Mouse (Mus musculus): ENCODE results near the gene Wrap73. TPM values are rescaled to one million over a fixed set of nuclear protein-coding genes. Genes with fewer than 3 reads are reported as not detected.

The Wrap73 gene
- polyA plus RNA-seq, 1 experiment from 2014 or later = 46.0 TPM

- ATAC-seq (ENCODE audit: low FRiP score) = no peak
- WGBS = 88% methylated on average over 9 of the region's 9 CpGs
Observed at GRCm38 (mm10) chr4:154119208-154119607, 23.0 kb upstream of the Wrap73 start.

GRCm38 (mm10) chr4:154121800-154122199, 20.4 kb upstream of the Wrap73 start:
- H3K27ac ChIP-seq = no peak overlapping the region
- H3K36me3 ChIP-seq = no peaks in the 10 kb centered on the region
- no peaks in the 10 kb centered on the region for H3K9me3 ChIP-seq
- peaks cover 28% of the 10 kb centered on the region; the same call in 1 of the 2 replicates for H3K27me3 ChIP-seq
- no peaks in the 10 kb centered on the region for H3K4me1 ChIP-seq (replicated peaks)
- H3K4me3 ChIP-seq = no peak overlapping the region
- no peak for ATAC-seq (ENCODE audit: low FRiP score)
- H3K4me2 ChIP-seq = no peak overlapping the region
- WGBS = 72% methylated on average over 11 of the region's 11 CpGs
- H3K9ac ChIP-seq = no peak overlapping the region

More at GRCm38 (mm10) chr4:154119208-154119607, 23.0 kb upstream of the Wrap73 start:
- no peak overlapping the region for H3K4me2 ChIP-seq
- no peak overlapping the region for H3K9ac ChIP-seq
- no peak overlapping the region for H3K4me3 ChIP-seq
- no peaks in the 10 kb centered on the region for H3K9me3 ChIP-seq
- no peak overlapping the region for H3K27ac ChIP-seq
- H3K36me3 ChIP-seq = no peaks in the 10 kb centered on the region
- peaks cover 26% of the 10 kb centered on the region; the same call in 1 of the 2 replicates for H3K27me3 ChIP-seq
- H3K4me1 ChIP-seq (replicated peaks) = no peaks in the 10 kb centered on the region; the same call in 1 of the 2 replicates

DNA sequence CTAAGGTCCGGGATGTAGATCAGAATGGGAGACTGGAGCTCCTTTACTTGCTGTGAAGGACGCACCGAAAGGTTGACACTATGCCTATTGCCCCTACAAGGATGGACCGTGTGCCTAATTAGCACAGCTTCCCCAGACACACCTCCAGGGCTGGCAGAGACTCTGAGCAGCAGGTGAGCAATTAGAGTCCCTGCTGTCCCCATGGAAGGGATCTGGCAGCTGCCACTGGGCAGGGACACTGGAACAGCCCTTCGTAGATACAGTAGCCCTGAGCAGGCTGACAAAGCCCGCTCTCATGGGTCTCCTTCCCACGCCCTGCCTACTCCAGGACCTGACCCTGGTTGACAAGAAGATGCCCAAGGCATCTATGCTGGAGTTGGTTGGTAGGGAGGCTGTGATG, 19.8 kb upstream of the Wrap73 start:
- Histone ChIP-seq H3K4me2 (no peak overlapping the region), H3K27me3 (peaks cover 32% of the 10 kb centered on the region; the same call in 1 of the 2 replicates), H3K27ac (no peak overlapping the region), H3K4me3 (no peak overlapping the region), H3K36me3 (no peaks in the 10 kb centered on the region), H3K9me3 (no peaks in the 10 kb centered on the region), H3K4me1 (replicated peaks) (no peaks in the 10 kb centered on the region), H3K9ac (no peak overlapping the region)
- no peak for ATAC-seq (ENCODE audit: low FRiP score)
- WGBS = 70% methylated on average over 7 of the region's 7 CpGs

DNA sequence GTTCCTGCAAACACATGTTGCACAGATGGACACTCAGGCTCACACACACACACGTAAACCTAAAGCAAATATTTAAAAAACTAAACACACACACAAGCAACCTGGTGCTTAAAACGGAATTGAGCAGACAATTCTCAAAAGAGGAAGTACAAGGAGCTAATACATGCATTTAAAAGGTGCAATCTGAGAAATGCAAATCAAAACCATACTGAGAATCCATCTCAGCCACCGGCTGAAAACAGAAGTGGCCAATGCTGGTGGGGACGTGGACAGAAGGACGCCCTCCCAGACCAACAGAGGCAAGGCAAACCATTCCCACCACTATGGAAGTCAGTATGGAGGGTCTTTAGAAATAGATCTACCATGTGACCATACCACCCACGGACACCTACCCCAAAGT, 18.6 kb upstream of the Wrap73 start:
- no peak for ATAC-seq (ENCODE audit: low FRiP score)
- H3K4me3 ChIP-seq = no peak overlapping the region
- no peaks in the 10 kb centered on the region for H3K9me3 ChIP-seq
- H3K36me3 ChIP-seq = no peaks in the 10 kb centered on the region
- peaks cover 31% of the 10 kb centered on the region; the same call in 1 of the 2 replicates for H3K27me3 ChIP-seq
- H3K9ac ChIP-seq = no peak overlapping the region
- WGBS = 85% methylated on average over 6 of the region's 6 CpGs
- no peaks in the 10 kb centered on the region for H3K4me1 ChIP-seq (replicated peaks)
- no peak overlapping the region for H3K4me2 ChIP-seq
- H3K27ac ChIP-seq = no peak overlapping the region

GRCm38 (mm10) chr4:154125202-154125601, 17.0 kb upstream of the Wrap73 start:
- Histone ChIP-seq H3K36me3 (no peaks in the 10 kb centered on the region), H3K4me3 (no peak overlapping the region), H3K4me1 (replicated peaks) (no peaks in the 10 kb centered on the region), H3K27ac (no peak overlapping the region), H3K27me3 (peaks cover 33% of the 10 kb centered on the region; the same call in 1 of the 2 replicates), H3K9me3 (no peaks in the 10 kb centered on the region), H3K9ac (no peak overlapping the region), H3K4me2 (no peak overlapping the region)
- ATAC-seq (ENCODE audit: low FRiP score) = no peak
- 77% methylated on average over 5 of the region's 5 CpGs for WGBS

GRCm38 (mm10) chr4:154127273-154127672, 14.9 kb upstream of the Wrap73 start:
- Histone ChIP-seq H3K27me3 (peaks cover 39% of the 10 kb centered on the region; the same call in 1 of the 2 replicates), H3K4me2 (no peak overlapping the region), H3K27ac (no peak overlapping the region), H3K9ac (no peak overlapping the region), H3K36me3 (no peaks in the 10 kb centered on the region), H3K4me3 (no peak overlapping the region), H3K9me3 (no peaks in the 10 kb centered on the region), H3K4me1 (replicated peaks) (no peaks in the 10 kb centered on the region)
- 74% methylated on average over 3 of the region's 3 CpGs for WGBS
- no peak for ATAC-seq (ENCODE audit: low FRiP score)

- Histone ChIP-seq H3K4me2 (no peak overlapping the region), H3K4me1 (replicated peaks) (no peaks in the 10 kb centered on the region), H3K27ac (no peak overlapping the region), H3K27me3 (peaks cover 41% of the 10 kb centered on the region), H3K9me3 (no peaks in the 10 kb centered on the region), H3K9ac (no peak overlapping the region), H3K36me3 (no peaks in the 10 kb centered on the region), H3K4me3 (no peak overlapping the region)
- no peak for ATAC-seq (ENCODE audit: low FRiP score)
Observed at GRCm38 (mm10) chr4:154129950-154130349, 12.2 kb upstream of the Wrap73 start.

DNA sequence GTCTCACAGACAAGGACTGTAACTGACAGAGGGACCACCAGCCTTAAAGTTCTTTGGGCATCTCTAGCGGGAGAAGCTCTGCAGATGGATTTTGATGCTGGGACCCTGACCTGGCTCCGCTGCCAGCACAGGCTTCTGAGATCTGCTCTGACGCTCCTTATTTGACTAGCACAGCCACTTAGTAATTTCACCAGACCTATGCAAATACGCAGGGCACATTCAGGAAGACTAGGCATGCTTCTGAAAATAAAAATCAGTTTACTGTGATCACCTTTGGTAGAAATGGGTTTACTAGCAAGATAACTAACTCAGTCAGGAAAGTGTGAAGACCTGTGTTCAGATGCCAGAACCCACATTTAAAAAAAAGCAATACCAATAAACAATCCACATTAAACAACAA, 10.3 kb upstream of the Wrap73 start:
- no peak overlapping the region for H3K4me2 ChIP-seq
- H3K9ac ChIP-seq = no peak overlapping the region
- no peak overlapping the region for H3K27ac ChIP-seq
- ATAC-seq (ENCODE audit: low FRiP score) = no peak
- H3K9me3 ChIP-seq = no peaks in the 10 kb centered on the region
- H3K4me1 ChIP-seq (replicated peaks) = no peaks in the 10 kb centered on the region
- no peaks in the 10 kb centered on the region for H3K36me3 ChIP-seq
- peaks cover 60% of the 10 kb centered on the region for H3K27me3 ChIP-seq
- WGBS = 85% methylated on average over 4 of the region's 4 CpGs
- no peak overlapping the region for H3K4me3 ChIP-seq

DNA sequence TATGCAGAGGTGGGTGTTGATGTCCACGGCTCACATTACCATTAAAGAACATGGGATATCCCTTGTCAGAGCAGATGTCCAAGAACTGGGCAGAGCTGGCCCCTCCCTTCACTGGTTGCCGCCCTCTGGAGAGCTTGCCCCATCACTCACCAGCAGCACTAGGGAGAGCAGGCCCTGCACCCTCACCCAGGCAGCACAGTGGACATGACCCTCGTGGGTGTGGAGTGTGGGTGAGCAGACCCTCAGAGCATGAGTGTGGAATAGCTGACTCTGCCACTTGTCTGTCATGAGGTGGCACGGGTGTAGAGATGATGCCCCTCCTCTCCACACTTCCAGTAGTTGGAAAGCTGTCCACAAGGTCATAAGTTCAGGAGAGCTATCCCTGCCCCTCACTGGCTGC, 7.4 kb upstream of the Wrap73 start:
- Histone ChIP-seq H3K36me3 (no peaks in the 10 kb centered on the region), H3K4me2 (no peak overlapping the region), H3K27me3 (peaks cover 80% of the 10 kb centered on the region), H3K4me1 (replicated peaks) (peaks cover 8% of the 10 kb centered on the region), H3K9ac (no peak overlapping the region), H3K4me3 (no peak overlapping the region), H3K27ac (no peak overlapping the region), H3K9me3 (no peaks in the 10 kb centered on the region)
- 70% methylated on average over 4 of the region's 4 CpGs for WGBS
- no peak for ATAC-seq (ENCODE audit: low FRiP score)

DNA sequence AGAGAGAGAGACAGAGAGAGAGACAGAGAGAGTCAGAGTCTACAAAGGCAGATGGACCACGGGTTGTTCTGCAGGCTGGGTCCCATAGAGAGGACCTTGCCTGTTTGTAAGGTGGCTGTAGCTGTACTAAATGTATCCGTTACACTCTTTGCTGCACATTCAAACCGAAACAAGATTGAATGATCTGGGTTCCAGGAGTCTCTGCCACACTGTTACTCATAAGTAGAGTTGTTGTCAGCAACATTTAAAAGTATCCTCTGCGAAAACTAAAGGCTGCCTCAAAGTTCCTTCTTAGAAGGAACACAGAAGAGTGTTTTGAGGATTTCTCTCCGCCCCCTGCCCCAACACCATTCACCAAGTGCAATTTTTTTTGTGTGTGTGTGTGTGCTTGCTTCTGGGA, 5.0 kb upstream of the Wrap73 start:
- no peaks in the 10 kb centered on the region for H3K36me3 ChIP-seq
- H3K4me3 ChIP-seq = no peak overlapping the region
- no peak overlapping the region for H3K4me2 ChIP-seq
- H3K9me3 ChIP-seq = no peaks in the 10 kb centered on the region
- ATAC-seq (ENCODE audit: low FRiP score) = no peak
- no peak overlapping the region for H3K9ac ChIP-seq
- peaks cover 91% of the 10 kb centered on the region for H3K27me3 ChIP-seq
- H3K27ac ChIP-seq = no peak overlapping the region
- peaks cover 27% of the 10 kb centered on the region for H3K4me1 ChIP-seq (replicated peaks)
- 77% methylated on average over 5 of the region's 5 CpGs for whole genome bisulfite sequencing

DNA sequence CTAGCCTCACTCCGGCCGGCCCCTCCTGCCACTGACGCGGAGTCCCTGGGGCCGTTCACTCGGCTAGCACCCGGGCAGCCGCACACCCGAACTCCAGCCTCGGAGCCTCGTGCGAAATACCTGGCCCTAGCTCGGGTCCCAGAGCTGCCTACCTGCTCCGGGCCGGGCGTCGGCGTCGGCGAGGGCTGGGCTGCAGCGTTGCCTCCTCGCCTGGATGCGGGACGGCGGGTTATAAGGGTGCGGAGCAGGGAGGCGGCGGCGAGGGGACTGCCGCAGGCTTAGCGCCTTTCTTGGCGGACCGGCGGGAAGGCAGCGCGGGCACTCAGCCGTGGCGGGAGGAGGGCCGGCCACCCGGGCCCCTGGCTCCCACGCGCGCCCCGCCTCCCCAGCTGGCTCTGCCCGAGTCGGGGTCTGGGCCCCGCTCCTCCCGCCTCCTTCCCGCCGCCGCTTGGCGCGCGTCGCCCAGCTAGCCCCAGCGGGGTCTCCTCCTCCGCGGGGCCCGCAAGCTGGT, 2.4 kb upstream of the Wrap73 start:
- WGBS = under 1% methylated on average over 56 of the region's 59 CpGs
- Histone ChIP-seq H3K9me3 (no peaks in the 10 kb centered on the region), H3K4me1 (replicated peaks) (peaks cover 39% of the 10 kb centered on the region), H3K9ac (peak overlapping the region; percentile 72), H3K27ac (no peak overlapping the region), H3K27me3 (peaks cover 74% of the 10 kb centered on the region), H3K36me3 (no peaks in the 10 kb centered on the region), H3K4me2 (peak overlapping the region; percentile 91), H3K4me3 (peak overlapping the region; percentile 81)
- no peak for ATAC-seq (ENCODE audit: low FRiP score)

DNA sequence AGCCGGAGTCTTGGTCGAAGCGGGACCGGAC, 2.2 kb upstream of the Wrap73 start, which contains the start of gene Trp73:
Gene Trp73 (minus strand): TSS at position 27 of the 31 bp plus-strand sequence.
- WGBS = 0% methylated on average over 2 of the region's 4 CpGs
- Histone ChIP-seq H3K4me3 (peak within 1 kb of the TSS; percentile 81), H3K4me2 (peak within 1 kb of the TSS; percentile 91), H3K36me3 (no peaks in the 10 kb centered on the region; the same call in 1 of the 2 replicates), H3K27me3 (peaks cover 72% of the 10 kb centered on the region), H3K4me1 (replicated peaks) (peaks cover 39% of the 10 kb centered on the region), H3K27ac (no peak within 1 kb of the TSS), H3K9me3 (no peaks in the 10 kb centered on the region), H3K9ac (peak within 1 kb of the TSS; percentile 72)
- ATAC-seq (ENCODE audit: low FRiP score) = no peak

DNA sequence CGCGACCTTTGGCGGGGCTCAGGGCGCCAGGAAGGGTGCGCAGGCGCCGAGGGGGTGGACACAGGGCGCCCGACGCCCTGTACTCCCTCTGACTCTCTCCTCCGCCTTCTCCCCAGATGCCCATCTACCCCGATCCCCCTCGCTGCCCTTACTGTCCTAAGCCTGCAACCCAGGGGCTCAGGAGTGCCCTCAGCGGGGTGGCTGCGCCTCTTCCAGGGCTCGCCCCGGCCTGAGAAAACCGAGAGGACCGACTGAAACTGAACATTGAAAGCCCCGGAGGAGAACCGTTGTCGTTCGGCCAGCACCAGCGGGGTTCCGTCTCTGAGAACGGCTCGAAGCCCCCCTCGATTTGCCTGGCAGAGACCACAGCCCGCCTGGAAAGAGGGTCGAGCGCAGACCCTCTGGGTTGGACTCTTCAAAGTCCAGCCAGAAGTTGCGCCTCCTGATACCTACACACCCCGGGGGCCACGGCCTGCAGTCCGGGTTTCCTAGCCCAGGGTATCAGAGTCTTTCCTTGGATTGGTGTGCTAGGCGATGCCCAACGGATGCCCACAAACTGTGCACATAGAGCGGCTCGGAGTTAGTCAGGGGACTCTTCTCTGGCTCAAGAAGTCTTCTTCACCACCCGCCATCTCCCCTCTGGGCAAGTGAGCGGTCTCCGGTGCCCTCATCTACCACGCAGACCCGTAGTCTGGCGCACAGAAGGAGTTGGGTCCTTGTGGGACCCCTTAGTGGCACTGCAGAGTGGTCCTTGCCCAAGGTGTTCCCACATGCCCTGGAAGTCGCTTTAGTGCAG, 1.8 kb upstream of the Wrap73 start:
- Histone ChIP-seq H3K27ac (no peak overlapping the region), H3K4me3 (peak overlapping the region; percentile 81), H3K9ac (peak overlapping the region; percentile 72), H3K4me1 (replicated peaks) (peaks cover 39% of the 10 kb centered on the region), H3K4me2 (peak overlapping the region; percentile 91), H3K9me3 (no peaks in the 10 kb centered on the region), H3K36me3 (no peaks in the 10 kb centered on the region; the same call in 1 of the 2 replicates), H3K27me3 (peaks cover 68% of the 10 kb centered on the region)
- 2% methylated on average over 40 of the region's 46 CpGs for WGBS
- no peak for ATAC-seq (ENCODE audit: low FRiP score)
